Mouse (Mus musculus) ES-Bruce4 (cell line): Measurements from ENCODE around the gene Gm9833.

Experiments used
- CTCF ChIP-seq: IDR thresholded peaks from one replicate; pipeline ENCODE4 v1.8.1; 2011; ENCODE audit warnings: low read depth, low read length
- POLR2A ChIP-seq: IDR thresholded peaks from one replicate; pipeline ENCODE4 v1.8.1; 2011; ENCODE audit warnings: low read length; ENCODE audit not compliant: insufficient read depth

GRCm38 (mm10) chr3:10082545-10083062, 5.3 kb upstream of the Gm9833 start:
- no peak for TF ChIP-seq CTCF
- no peak for TF ChIP-seq POLR2A
